Comparison of ENCODE assay signal across 10 mouse cellular contexts in genomic region chr4:125123279-125123671, GRCm38 (mm10). TPM values are rescaled to one million over a fixed set of nuclear protein-coding genes. Genes with fewer than 3 reads are reported as not detected.
DNase-seq lines count a peak whose midpoint lies in the region; ATAC-seq lines count a peak whose summit lies in the region.
"Had no signal": no experiment of that assay in that cellular context is flagged by ENCODE, and none has a peak within 500 bp of the region (broad histone marks: within the 10 kb centered on the region; RNA-seq: fewer than 3 reads in every experiment).

No protein-coding gene starts in this region.

- ATAC-seq in forebrain, embryonic 12.5 days (ENCODE audit: low FRiP score): no peak
- ATAC-seq in heart, embryonic 13.5 days (ENCODE audit: extremely low read depth, insufficient number of reproducible peaks, low FRiP score, low TSS enrichment): no peak
- ATAC-seq in liver, embryonic 11.5 days (replicated peaks; ENCODE audit: low FRiP score): no peak
- no peak for ATAC-seq in erythroblast, adult 5-6 weeks (replicated peaks; ENCODE audit: low FRiP score, poor library complexity, severe bottlenecking)

- H3K4me2 ChIP-seq in forebrain, embryonic 12.5 days: no peak overlapping the region
- H3K4me2 ChIP-seq in heart, embryonic 13.5 days: peak overlapping the region; percentile 37
- peak overlapping the region; percentile 53 for H3K4me2 ChIP-seq in liver, embryonic 11.5 days
- H3K4me2 ChIP-seq: hindbrain, embryonic 15.5 days had no signal

- H3K4me1 ChIP-seq in forebrain, embryonic 10.5 days: peaks cover 52% of the 10 kb centered on the region
- peaks cover 24% of the 10 kb centered on the region for H3K4me1 ChIP-seq in forebrain, embryonic 12.5 days
- peaks cover 51% of the 10 kb centered on the region for H3K4me1 ChIP-seq in heart, embryonic 13.5 days
- peaks cover 46% of the 10 kb centered on the region for H3K4me1 ChIP-seq in liver, embryonic 11.5 days (replicated peaks; ENCODE audit: control insufficient read depth, insufficient read depth, low read length)

- no peak overlapping the region for H3K9ac ChIP-seq in forebrain, embryonic 12.5 days
- peak overlapping the region; percentile 70 for H3K9ac ChIP-seq in heart, embryonic 13.5 days
- H3K9ac ChIP-seq in liver, embryonic 11.5 days (ENCODE audit: low read depth, low read length): no peak overlapping the region; the same call in 1 of the 2 replicates
- H3K9ac ChIP-seq: hindbrain, embryonic 15.5 days had no signal

- DNase-seq in forebrain, embryonic 10.5 days (ENCODE audit: extremely low spot score, low spot score): no peak
- peak; percentile 64 to 65 for DNase-seq in B cell, adult 2 months
- no peak for DNase-seq in liver, embryonic 11.5 days (ENCODE audit: low spot score)
- no peak for DNase-seq in right cerebral cortex, postnatal 10 days (ENCODE audit: low spot score in 2 of 2)
- no peak for DNase-seq in cerebellum, adult 8-10 months
- DNase-seq: cerebellum, adult 11-12 months had no signal

- peak overlapping the region; percentile 65 for H3K27ac ChIP-seq in forebrain, embryonic 10.5 days
- no peak overlapping the region for H3K27ac ChIP-seq in forebrain, embryonic 12.5 days
- H3K27ac ChIP-seq in heart, embryonic 13.5 days (replicated peaks): peak overlapping the region; percentile 50; the same call in 1 of the 2 replicates
- peak overlapping the region; percentile 54 for H3K27ac ChIP-seq in liver, embryonic 11.5 days (ENCODE audit: low read depth, low read length)
- H3K27ac ChIP-seq: hindbrain, embryonic 15.5 days had no signal

- H3K36me3 ChIP-seq in forebrain, embryonic 10.5 days (replicated peaks): no peaks in the 10 kb centered on the region
- H3K36me3 ChIP-seq in forebrain, embryonic 12.5 days (replicated peaks): no peaks in the 10 kb centered on the region
- H3K36me3 ChIP-seq in heart, embryonic 13.5 days: peaks cover 16% of the 10 kb centered on the region
- peaks cover 4% of the 10 kb centered on the region; the same call in 1 of the 2 replicates for H3K36me3 ChIP-seq in liver, embryonic 11.5 days (ENCODE audit: control insufficient read depth, insufficient read depth, low read length)
- H3K36me3 ChIP-seq: hindbrain, embryonic 15.5 days had no signal

- H3K27me3 ChIP-seq in forebrain, embryonic 10.5 days (ENCODE audit: poor library complexity, severe bottlenecking): peaks cover 55% of the 10 kb centered on the region
- peaks cover 36% of the 10 kb centered on the region for H3K27me3 ChIP-seq in forebrain, embryonic 12.5 days
- no peaks in the 10 kb centered on the region for H3K27me3 ChIP-seq in heart, embryonic 13.5 days (replicated peaks)
- H3K27me3 ChIP-seq in liver, embryonic 11.5 days (replicated peaks; ENCODE audit: control insufficient read depth, insufficient read depth, low read length): no peaks in the 10 kb centered on the region

- 66% methylated on average over 7 of the region's 7 CpGs for WGBS in forebrain, embryonic 10.5 days
- 75% methylated on average over 7 of the region's 7 CpGs for WGBS in forebrain, embryonic 12.5 days
- WGBS in heart, embryonic 13.5 days: 65% methylated on average over 7 of the region's 7 CpGs
- WGBS in liver, embryonic 11.5 days: 64% methylated on average over 7 of the region's 7 CpGs

- H3K9me3 ChIP-seq in forebrain, embryonic 10.5 days: no peaks in the 10 kb centered on the region
- no peaks in the 10 kb centered on the region for H3K9me3 ChIP-seq in forebrain, embryonic 12.5 days
- no peaks in the 10 kb centered on the region for H3K9me3 ChIP-seq in heart, embryonic 13.5 days
- H3K9me3 ChIP-seq in liver, embryonic 11.5 days (ENCODE audit: control insufficient read depth, low read length): no peaks in the 10 kb centered on the region
- H3K9me3 ChIP-seq: hindbrain, embryonic 15.5 days had no signal

- no peak overlapping the region for H3K4me3 ChIP-seq in forebrain, embryonic 10.5 days
- H3K4me3 ChIP-seq in forebrain, embryonic 12.5 days (replicated peaks): no peak overlapping the region
- no peak overlapping the region for H3K4me3 ChIP-seq in heart, embryonic 13.5 days
- peak overlapping the region; percentile 17; the same call in 1 of the 2 replicates for H3K4me3 ChIP-seq in liver, embryonic 11.5 days (ENCODE audit: low read depth, low read length)
- H3K4me3 ChIP-seq: hindbrain, embryonic 15.5 days had no signal

RNA-seq across cellular contexts. Expression of gene Zc3h12a, which starts 4.4 kb away (rescaled TPM):
- 0.17 and 0.26 TPM in 2 replicates for polyA plus RNA-seq in forebrain, embryonic 10.5 days (2016; fragmentation: Nextera tagmentation; extraction: Ambion mirVana)
- 0.18 and 0.23 TPM in 2 replicates for polyA plus RNA-seq in forebrain, embryonic 12.5 days (2016; fragmentation: Nextera tagmentation; extraction: Ambion mirVana)
- 0.59 and 0.62 TPM in 2 replicates for polyA plus RNA-seq in heart, embryonic 13.5 days (2015; fragmentation: Nextera tagmentation; extraction: Ambion mirVana)
- 1.0 and 1.3 TPM in 2 replicates for polyA plus RNA-seq in liver, embryonic 11.5 days (2014; fragmentation: Nextera tagmentation; extraction: Ambion mirVana)
- total RNA-seq in erythroblast, adult 5-6 weeks (2015; ENCODE audit: low replicate concordance): 1.3 and 1.5 TPM in 2 replicates
- 1.2 TPM in 1 of 2 replicates, not detected in the other for total RNA-seq in erythroblast, adult 5-6 weeks (2017; ENCODE audit: low replicate concordance)

RNA-seq across cellular contexts. Expression of gene Meaf6, which starts 38.3 kb away (rescaled TPM):
- polyA plus RNA-seq in forebrain, embryonic 10.5 days (2016; fragmentation: Nextera tagmentation; extraction: Ambion mirVana): 82.6 and 96.5 TPM in 2 replicates
- 128 and 138 TPM in 2 replicates for polyA plus RNA-seq in forebrain, embryonic 12.5 days (2016; fragmentation: Nextera tagmentation; extraction: Ambion mirVana)
- 42.6 and 43.3 TPM in 2 replicates for polyA plus RNA-seq in heart, embryonic 13.5 days (2015; fragmentation: Nextera tagmentation; extraction: Ambion mirVana)
- polyA plus RNA-seq in liver, embryonic 11.5 days (2014; fragmentation: Nextera tagmentation; extraction: Ambion mirVana): 53.6 and 54.2 TPM in 2 replicates
- 15.0 and 20.8 TPM in 2 replicates for total RNA-seq in erythroblast, adult 5-6 weeks (2015; ENCODE audit: low replicate concordance)
- total RNA-seq in erythroblast, adult 5-6 weeks (2017; ENCODE audit: low replicate concordance): 20.4 and 34.7 TPM in 2 replicates

RNA-seq across cellular contexts. Expression of gene Snip1, which starts 56.8 kb away (rescaled TPM):
- 28.5 and 30.8 TPM in 2 replicates for polyA plus RNA-seq in forebrain, embryonic 10.5 days (2016; fragmentation: Nextera tagmentation; extraction: Ambion mirVana)
- 29.8 and 32.2 TPM in 2 replicates for polyA plus RNA-seq in forebrain, embryonic 12.5 days (2016; fragmentation: Nextera tagmentation; extraction: Ambion mirVana)
- polyA plus RNA-seq in heart, embryonic 13.5 days (2015; fragmentation: Nextera tagmentation; extraction: Ambion mirVana): 14.0 and 18.8 TPM in 2 replicates
- 26.7 and 31.3 TPM in 2 replicates for polyA plus RNA-seq in liver, embryonic 11.5 days (2014; fragmentation: Nextera tagmentation; extraction: Ambion mirVana)
- 5.9 and 9.8 TPM in 2 replicates for total RNA-seq in erythroblast, adult 5-6 weeks (2015; ENCODE audit: low replicate concordance)
- 7.5 and 17.4 TPM in 2 replicates for total RNA-seq in erythroblast, adult 5-6 weeks (2017; ENCODE audit: low replicate concordance)

RNA-seq across cellular contexts. Expression of gene Dnali1, which starts 57.8 kb away (rescaled TPM):
- 0.28 and 0.30 TPM in 2 replicates for polyA plus RNA-seq in forebrain, embryonic 10.5 days (2016; fragmentation: Nextera tagmentation; extraction: Ambion mirVana)
- 0.28 and 0.41 TPM in 2 replicates for polyA plus RNA-seq in forebrain, embryonic 12.5 days (2016; fragmentation: Nextera tagmentation; extraction: Ambion mirVana)
- polyA plus RNA-seq in heart, embryonic 13.5 days (2015; fragmentation: Nextera tagmentation; extraction: Ambion mirVana): 0.11 and 0.13 TPM in 2 replicates
- polyA plus RNA-seq in liver, embryonic 11.5 days (2014; fragmentation: Nextera tagmentation; extraction: Ambion mirVana): 0.07 and 0.19 TPM in 2 replicates
- not detected in 2 replicates for total RNA-seq in erythroblast, adult 5-6 weeks (2015; ENCODE audit: low replicate concordance)
- total RNA-seq in erythroblast, adult 5-6 weeks (2017; ENCODE audit: low replicate concordance): not detected in 2 replicates

Comparison
In these comparisons a context has a peak if more than half of its experiments do, and no peak if none do; other contexts are left out.
1. DNase-seq: peak in B cell, adult 2 months (2 of 2); none in forebrain, embryonic 10.5 days (single experiment), liver, embryonic 11.5 days (single experiment), right cerebral cortex, postnatal 10 days (0 of 2) and cerebellum, adult 8-10 months (single experiment).